Mouse (Mus musculus) neural tube, postnatal 0 days (tissue): ENCODE results near the gene Zfand6. TPM values are rescaled to one million over a fixed set of nuclear protein-coding genes. Genes with fewer than 3 reads are reported as not detected.

Experiments used
- polyA plus RNA-seq: library from polyadenylated mRNA; unstranded; fragments of >200 nt; fragmentation: Nextera tagmentation; extraction: Ambion mirVana; gene quantifications from 2 replicates; pipeline ENCODE4 v1.2.1, GENCODE M21; 2015

Gene Zfand6
- 138 and 157 TPM in 2 replicates for polyA plus RNA-seq

GRCm38 (mm10) chr7:84689251-84690100, at the start of gene Zfand6:
TSS of gene Zfand6 (minus strand) at chr7:84689959.

GRCm38 (mm10) chr7:84606293-84606749, 83.4 kb downstream of the Zfand6 start, which contains the start of gene Fah:
TSS of gene Fah (minus strand) at chr7:84606722.

Other genes with a start within 250 kb of the Zfand6 start
- gene Gm2115, start 161.0 kb downstream of the Zfand6 start, polyA plus RNA-seq: 3.7 and 4.4 TPM in 2 replicates
- gene Fah, start 83.2 kb downstream of the Zfand6 start, polyA plus RNA-seq: 16.1 and 17.3 TPM in 2 replicates
- gene Olfr291, start 163.6 kb upstream of the Zfand6 start, polyA plus RNA-seq: not detected in 2 replicates